ENCODE assay signal across 18 mouse cellular contexts in genomic region chr11:50149200-50149599, GRCm38 (mm10). TPM values are rescaled to one million over a fixed set of nuclear protein-coding genes. Genes with fewer than 3 reads are reported as not detected.
DNase-seq lines count a peak whose midpoint lies in the region; TF ChIP-seq lines count a peak whose summit lies in the region.
"Had no signal": no experiment of that assay in that cellular context is flagged by ENCODE, and none has a peak within 500 bp of the region (broad histone marks: within the 10 kb centered on the region; RNA-seq: fewer than 3 reads in every experiment).

No protein-coding gene starts in this region.

- H3K4me1 ChIP-seq in heart, embryonic 10.5 days = peaks cover 17% of the 10 kb centered on the region
- peaks cover 18% of the 10 kb centered on the region for H3K4me1 ChIP-seq in bone marrow macrophage, adult 2 months (ENCODE audit: control insufficient read depth, insufficient read depth, low read length)
- H3K4me1 ChIP-seq: forebrain, embryonic 15.5 days had no signal

- no peaks in the 10 kb centered on the region for H3K27me3 ChIP-seq in heart, embryonic 10.5 days (ENCODE audit: insufficient read depth, poor library complexity, severe bottlenecking)
- H3K27me3 ChIP-seq: CH12.LX; forebrain, embryonic 15.5 days had no signal

- WGBS in heart, embryonic 10.5 days = 86% methylated on average over 7 of the region's 7 CpGs

- no peak overlapping the region for H3K4me3 ChIP-seq in heart, embryonic 10.5 days
- no peak overlapping the region for H3K4me3 ChIP-seq in bone marrow macrophage, adult 2 months (ENCODE audit: insufficient read depth, low read length)
- H3K4me3 ChIP-seq: embryonic facial prominence, embryonic 10.5 days; erythroblast, embryonic 14.5 days; forebrain, embryonic 15.5 days had no signal

- H3K27ac ChIP-seq in heart, embryonic 10.5 days = no peak overlapping the region
- H3K27ac ChIP-seq in bone marrow macrophage, adult 2 months (ENCODE audit: insufficient read depth, low read depth, low read length) = peak overlapping the region; percentile 52
- H3K27ac ChIP-seq: embryonic facial prominence, embryonic 10.5 days; forebrain, embryonic 15.5 days; hindbrain, embryonic 14.5 days had no signal

- no peak for TF ChIP-seq POLR2A in bone marrow macrophage, adult 2 months (IDR thresholded peaks at IDR 0.05; ENCODE audit: borderline replicate concordance, low read depth, low read length)

- H3K9me3 ChIP-seq in heart, embryonic 10.5 days = no peaks in the 10 kb centered on the region
- H3K9me3 ChIP-seq: embryonic facial prominence, embryonic 10.5 days; forebrain, embryonic 15.5 days had no signal

- DNase-seq in adrenal gland, adult 2 months = peak; percentile 46
- DNase-seq in adrenal gland, adult 18-20 months (ENCODE audit: low spot score in 2 of 2) = no peak
- peak; percentile 66 to 81 for DNase-seq in heart, adult 9 months (ENCODE audit: low spot score in 2 of 2)
- DNase-seq in heart, embryonic 10.5 days (ENCODE audit: low spot score) = no peak
- peak; percentile 56 for DNase-seq in lung, postnatal 36 days
- DNase-seq in embryo, embryonic 10.5 days (ENCODE audit: low spot score) = no peak
- DNase-seq in cerebellum, postnatal 25 days = no peak
- DNase-seq: cerebellum, adult 9-11 months; kidney, adult 2 months; kidney, postnatal 36 days; spleen, adult 18-20 months; thymus, postnatal 14 days had no signal

- peaks cover 87% of the 10 kb centered on the region for H3K36me3 ChIP-seq in heart, embryonic 10.5 days

- TF ChIP-seq CTCF in bone marrow macrophage, adult 2 months (IDR thresholded peaks at IDR 0.05; ENCODE audit: low read depth, low read length) = no peak

RNA-seq across cellular contexts. Expression of gene Tbc1d9b, which starts 18.0 kb away (rescaled TPM):
- total RNA-seq in adrenal gland, adult 2 months (2021) = 100 to 1,000 TPM; 145 TPM
- 165 and 168 TPM in 2 replicates for polyA plus RNA-seq in adrenal gland, adult 2 months (2012; rRNA removed)
- 100 to 1,000 TPM; 121 to 127 TPM for total RNA-seq in adrenal gland, adult 18-20 months (2021)
- 29.5 and 36.5 TPM in 2 replicates for polyA plus RNA-seq in heart, embryonic 10.5 days (2016; fragmentation: Nextera tagmentation; extraction: Ambion mirVana)
- polyA plus RNA-seq in bone marrow macrophage, adult 2 months (2012; ENCODE audit: insufficient read depth, insufficient read length, missing spikeins) = 54.8 and 68.9 TPM in 2 replicates

RNA-seq across cellular contexts. Expression of gene Mrnip, which starts 25.0 kb away (rescaled TPM):
- 10 to 100 TPM in 1 of 2 experiments, 1 to 10 TPM in 1; 4.9 to 11.5 TPM for total RNA-seq in adrenal gland, adult 2 months (2021)
- 6.6 and 8.7 TPM in 2 replicates for polyA plus RNA-seq in adrenal gland, adult 2 months (2012; rRNA removed)
- 1 to 10 TPM; 4.4 to 5.3 TPM for total RNA-seq in adrenal gland, adult 18-20 months (2021)
- 15.6 and 21.7 TPM in 2 replicates for polyA plus RNA-seq in heart, embryonic 10.5 days (2016; fragmentation: Nextera tagmentation; extraction: Ambion mirVana)
- polyA plus RNA-seq in bone marrow macrophage, adult 2 months (2012; ENCODE audit: insufficient read depth, insufficient read length, missing spikeins) = 3.3 and 3.6 TPM in 2 replicates

Comparison
In these comparisons a context has a peak if more than half of its experiments do, and no peak if none do; other contexts are left out.
1. DNase-seq: peak in adrenal gland, adult 2 months (single experiment), heart, adult 9 months (2 of 2) and lung, postnatal 36 days (single experiment); none in adrenal gland, adult 18-20 months (0 of 2), heart, embryonic 10.5 days (single experiment), embryo, embryonic 10.5 days (single experiment) and cerebellum, postnatal 25 days (0 of 2).